Mouse (Mus musculus) common myeloid progenitor, adult 5-6 weeks (primary cell): ENCODE data around the gene Acat1. TPM values are rescaled to one million over a fixed set of nuclear protein-coding genes. Genes with fewer than 3 reads are reported as not detected.

Source experiments
- ATAC-seq: replicated peaks from 2 replicates; pipeline ENCODE4 v1.8.0; 2016; ENCODE audit warnings: low read depth, mild to moderate bottlenecking, moderate TSS enrichment, inconsistent platforms; ENCODE audit not compliant: poor library complexity, severe bottlenecking
- total RNA-seq: library from RNA; stranded (forward); fragments of 200-1000, 187-1606 nt; gene quantifications from 2 replicates; pipeline ENCODE4 v1.2.3, GENCODE M21; 2017

Gene Acat1
- total RNA-seq, 1 experiment from 2014 or later: 62.3 TPM

- peak; percentile 93 for ATAC-seq
These were observed 73.4 kb downstream of the Acat1 start, which contains the start of the genes Atm and Npat for GRCm38 (mm10) chr9:53536558-53537320. Atm (minus strand) TSS chr9:53536740. Npat (plus strand) TSS chr9:53537047.

GRCm38 (mm10) chr9:53535416-53536320 lies 74.5 kb downstream of the Acat1 start:
- ATAC-seq: no peak

Other genes with a start within 250 kb of the Acat1 start
- gene Kdelc2, start 226.4 kb downstream of the Acat1 start, total RNA-seq: 7.6 and 8.7 TPM in 2 replicates
- 1.6 TPM in 1 of 2 replicates, not detected in the other for gene 4930550C14Rik, start 208.1 kb downstream of the Acat1 start, total RNA-seq
- gene Atm, start 73.6 kb downstream of the Acat1 start, total RNA-seq: 61.0 and 65.6 TPM in 2 replicates
- gene Npat, start 73.3 kb downstream of the Acat1 start, total RNA-seq: 32.5 and 34.6 TPM in 2 replicates
- gene Cul5, start 59.6 kb upstream of the Acat1 start, total RNA-seq: 62.7 and 67.6 TPM in 2 replicates
- gene Rab39, start 95.8 kb upstream of the Acat1 start, total RNA-seq: 0.55 TPM in 1 of 2 replicates, not detected in the other
- gene Slc35f2, start 161.2 kb upstream of the Acat1 start, total RNA-seq: 10.6 and 12.5 TPM in 2 replicates
- not detected in 2 replicates for gene Sln, start 239.8 kb upstream of the Acat1 start, total RNA-seq